Mouse (Mus musculus): ENCODE data around the gene Olfr551. TPM values are rescaled to one million over a fixed set of nuclear protein-coding genes. Genes with fewer than 3 reads are reported as not detected.

Gene Olfr551
- polyA plus RNA-seq, 1 experiment from 2014 or later: 0.07 TPM

- Histone ChIP-seq H3K4me1 (no peaks in the 10 kb centered on the region), H3K36me3 (no peaks in the 10 kb centered on the region), H3K9ac (peak within 1 kb of the TSS; percentile 28), H3K27ac (replicated peaks) (no peak within 1 kb of the TSS), H3K4me2 (replicated peaks) (peak within 1 kb of the TSS; percentile 52), H3K9me3 (replicated peaks) (no peaks in the 10 kb centered on the region), H3K4me3 (replicated peaks) (peak within 1 kb of the TSS; percentile 53), H3K27me3 (no peaks in the 10 kb centered on the region)
- 17% methylated on average over 10 of the region's 10 CpGs for WGBS
- ATAC-seq (ENCODE audit: insufficient number of reproducible peaks, low FRiP score, low TSS enrichment, low read depth): peak; percentile 82
These were observed 26.4 kb downstream of the Olfr551 start, which contains the start of gene Trim21 for GRCm38 (mm10) chr7:102564999-102565997. Gene Trim21 (minus strand): TSS chr7:102565486.

GRCm38 (mm10) chr7:102553279-102553678 lies 38.4 kb downstream of the Olfr551 start:
- Histone ChIP-seq H3K27ac (replicated peaks) (no peak overlapping the region), H3K36me3 (no peaks in the 10 kb centered on the region), H3K9me3 (replicated peaks) (no peaks in the 10 kb centered on the region), H3K4me2 (replicated peaks) (no peak overlapping the region), H3K4me3 (replicated peaks) (no peak overlapping the region), H3K27me3 (no peaks in the 10 kb centered on the region), H3K4me1 (no peaks in the 10 kb centered on the region), H3K9ac (no peak overlapping the region)
- 76% methylated on average over 3 of the region's 3 CpGs for WGBS
- ATAC-seq (ENCODE audit: insufficient number of reproducible peaks, low FRiP score, low TSS enrichment, low read depth): no peak

GRCm38 (mm10) chr7:102549570-102549969 lies 42.1 kb downstream of the Olfr551 start, which contains the start of gene Olfr549:
Gene Olfr549 (plus strand): TSS chr7:102549870.
- WGBS: 88% methylated on average over 3 of the region's 3 CpGs
- no peaks in the 10 kb centered on the region for H3K4me1 ChIP-seq
- H3K9ac ChIP-seq: no peak within 1 kb of the TSS
- H3K4me2 ChIP-seq (replicated peaks): no peak within 1 kb of the TSS
- ATAC-seq (ENCODE audit: insufficient number of reproducible peaks, low FRiP score, low TSS enrichment, low read depth): no peak
- H3K27ac ChIP-seq (replicated peaks): no peak within 1 kb of the TSS
- H3K4me3 ChIP-seq (replicated peaks): no peak within 1 kb of the TSS
- H3K27me3 ChIP-seq: no peaks in the 10 kb centered on the region
- H3K9me3 ChIP-seq (replicated peaks): no peaks in the 10 kb centered on the region
- H3K36me3 ChIP-seq: no peaks in the 10 kb centered on the region

GRCm38 (mm10) chr7:102541251-102541650 lies 50.4 kb downstream of the Olfr551 start:
- ATAC-seq (ENCODE audit: insufficient number of reproducible peaks, low FRiP score, low TSS enrichment, low read depth): no peak
- Histone ChIP-seq H3K9ac (no peak overlapping the region), H3K4me1 (no peaks in the 10 kb centered on the region), H3K4me3 (replicated peaks) (no peak overlapping the region), H3K36me3 (no peaks in the 10 kb centered on the region), H3K4me2 (replicated peaks) (no peak overlapping the region), H3K9me3 (replicated peaks) (no peaks in the 10 kb centered on the region), H3K27ac (replicated peaks) (no peak overlapping the region), H3K27me3 (no peaks in the 10 kb centered on the region)
- WGBS: 69% methylated on average over 3 of the region's 3 CpGs

GRCm38 (mm10) chr7:102540596-102540995 lies 51.1 kb downstream of the Olfr551 start, which contains the start of gene Olfr548-ps1:
Gene Olfr548-ps1 (plus strand): TSS chr7:102540896.
- Histone ChIP-seq H3K4me3 (replicated peaks) (no peak within 1 kb of the TSS), H3K27me3 (no peaks in the 10 kb centered on the region), H3K4me2 (replicated peaks) (no peak within 1 kb of the TSS), H3K9me3 (replicated peaks) (no peaks in the 10 kb centered on the region), H3K36me3 (no peaks in the 10 kb centered on the region), H3K4me1 (no peaks in the 10 kb centered on the region), H3K9ac (no peak within 1 kb of the TSS), H3K27ac (replicated peaks) (no peak within 1 kb of the TSS)
- no peak for ATAC-seq (ENCODE audit: insufficient number of reproducible peaks, low FRiP score, low TSS enrichment, low read depth)
- WGBS: 82% methylated on average over 2 of the region's 2 CpGs

- no peak within 1 kb of the TSS for H3K4me3 ChIP-seq (replicated peaks)
- no peaks in the 10 kb centered on the region for H3K9me3 ChIP-seq (replicated peaks)
- 78% methylated on average over 1 of the region's 1 CpGs for WGBS
- H3K27me3 ChIP-seq: no peaks in the 10 kb centered on the region
- H3K4me1 ChIP-seq: no peaks in the 10 kb centered on the region
- no peak within 1 kb of the TSS for H3K4me2 ChIP-seq (replicated peaks)
- ATAC-seq (ENCODE audit: insufficient number of reproducible peaks, low FRiP score, low TSS enrichment, low read depth): no peak
- H3K9ac ChIP-seq: no peak within 1 kb of the TSS
- H3K27ac ChIP-seq (replicated peaks): no peak within 1 kb of the TSS
- no peaks in the 10 kb centered on the region for H3K36me3 ChIP-seq
These were observed 57.2 kb downstream of the Olfr551 start, which contains the start of gene Olfr547 for GRCm38 (mm10) chr7:102534449-102534848. Gene Olfr547 (plus strand): TSS chr7:102534749.

Other genes starting within 250 kb of the Olfr551 start
- 119 and 125 TPM in 2 replicates for gene Rrm1, start 150.2 kb downstream of the Olfr551 start, polyA plus RNA-seq (2015; fragmentation: Nextera tagmentation; extraction: Ambion mirVana)
- 0.51 and 0.68 TPM in 2 replicates for gene Olfr543, start 110.2 kb downstream of the Olfr551 start, polyA plus RNA-seq (2015; fragmentation: Nextera tagmentation; extraction: Ambion mirVana)
- gene Olfr544, start 103.6 kb downstream of the Olfr551 start, polyA plus RNA-seq (2015; fragmentation: Nextera tagmentation; extraction: Ambion mirVana): 0.68 and 0.71 TPM in 2 replicates
- gene Olfr545, start 92.3 kb downstream of the Olfr551 start, polyA plus RNA-seq (2015; fragmentation: Nextera tagmentation; extraction: Ambion mirVana): 0.13 TPM in 1 of 2 replicates, not detected in the other
- gene Olfr547, start 57.1 kb downstream of the Olfr551 start, polyA plus RNA-seq (2015; fragmentation: Nextera tagmentation; extraction: Ambion mirVana): not detected in 2 replicates
- 0.11 and 0.12 TPM in 2 replicates for gene Olfr548-ps1, start 51.0 kb downstream of the Olfr551 start, polyA plus RNA-seq (2015; fragmentation: Nextera tagmentation; extraction: Ambion mirVana)
- gene Olfr549, start 42.0 kb downstream of the Olfr551 start, polyA plus RNA-seq (2015; fragmentation: Nextera tagmentation; extraction: Ambion mirVana): 0.08 and 0.16 TPM in 2 replicates
- gene Trim21, start 26.4 kb downstream of the Olfr551 start, polyA plus RNA-seq (2015; fragmentation: Nextera tagmentation; extraction: Ambion mirVana): 0.54 and 0.81 TPM in 2 replicates
- gene Olfr550, start 20.4 kb downstream of the Olfr551 start, polyA plus RNA-seq (2015; fragmentation: Nextera tagmentation; extraction: Ambion mirVana): 0.20 and 0.68 TPM in 2 replicates
- 0.12 and 0.15 TPM in 2 replicates for gene Olfr552, start 5.9 kb upstream of the Olfr551 start, polyA plus RNA-seq (2015; fragmentation: Nextera tagmentation; extraction: Ambion mirVana)
- gene Olfr553, start 26.3 kb upstream of the Olfr551 start, polyA plus RNA-seq (2015; fragmentation: Nextera tagmentation; extraction: Ambion mirVana): 0.14 and 0.21 TPM in 2 replicates
- 0.17 TPM in 1 of 2 replicates, not detected in the other for gene Olfr554, start 46.5 kb upstream of the Olfr551 start, polyA plus RNA-seq (2015; fragmentation: Nextera tagmentation; extraction: Ambion mirVana)
- not detected in 2 replicates for gene Olfr555, start 66.9 kb upstream of the Olfr551 start, polyA plus RNA-seq (2015; fragmentation: Nextera tagmentation; extraction: Ambion mirVana)
- not detected in 2 replicates for gene Olfr556, start 73.0 kb upstream of the Olfr551 start, polyA plus RNA-seq (2015; fragmentation: Nextera tagmentation; extraction: Ambion mirVana)
- gene Trim68, start 95.4 kb upstream of the Olfr551 start, polyA plus RNA-seq (2015; fragmentation: Nextera tagmentation; extraction: Ambion mirVana): 14.9 and 17.4 TPM in 2 replicates
- gene Olfr557, start 104.0 kb upstream of the Olfr551 start, polyA plus RNA-seq (2015; fragmentation: Nextera tagmentation; extraction: Ambion mirVana): 0.09 and 0.16 TPM in 2 replicates
- gene Olfr558, start 110.3 kb upstream of the Olfr551 start, polyA plus RNA-seq (2015; fragmentation: Nextera tagmentation; extraction: Ambion mirVana): 0.62 and 0.71 TPM in 2 replicates
- 0.11 and 0.41 TPM in 2 replicates for gene Olfr33, start 127.2 kb upstream of the Olfr551 start, polyA plus RNA-seq (2015; fragmentation: Nextera tagmentation; extraction: Ambion mirVana)
- not detected in 2 replicates for gene Olfr559, start 135.6 kb upstream of the Olfr551 start, polyA plus RNA-seq (2015; fragmentation: Nextera tagmentation; extraction: Ambion mirVana)
- 0.08 TPM in 1 of 2 replicates, not detected in the other for gene Olfr560, start 167.5 kb upstream of the Olfr551 start, polyA plus RNA-seq (2015; fragmentation: Nextera tagmentation; extraction: Ambion mirVana)
- gene Olfr78, start 167.6 kb upstream of the Olfr551 start, polyA plus RNA-seq (2015; fragmentation: Nextera tagmentation; extraction: Ambion mirVana): 0.18 and 0.35 TPM in 2 replicates
- gene Olfr561, start 179.3 kb upstream of the Olfr551 start, polyA plus RNA-seq (2015; fragmentation: Nextera tagmentation; extraction: Ambion mirVana): 0.09 and 0.25 TPM in 2 replicates
- gene Olfr564, start 211.6 kb upstream of the Olfr551 start, polyA plus RNA-seq (2015; fragmentation: Nextera tagmentation; extraction: Ambion mirVana): not detected in 2 replicates